Mouse (Mus musculus) kidney, postnatal 14 days (tissue): ENCODE measurements at regions not wholly inside any gene's neighbourhood (a gene's known extent, or its start where the extent isn't known, plus 50 kb on each side); places are given as distances from the start of the nearest gene placed in this dataset.

ENCODE experiments used
- DNase-seq: peaks from one replicate; pipeline ENCODE4 v3.0.0; 2022; ENCODE audit warnings: mixed read lengths

GRCm38 (mm10) chr19:53476768-53477547 lies 52.0 kb upstream of the Dusp5 start:
- DNase-seq = no peak

- DNase-seq = no peak
These were observed 59.7 kb upstream of the Dusp5 start for GRCm38 (mm10) chr19:53469256-53469655.

DNA sequence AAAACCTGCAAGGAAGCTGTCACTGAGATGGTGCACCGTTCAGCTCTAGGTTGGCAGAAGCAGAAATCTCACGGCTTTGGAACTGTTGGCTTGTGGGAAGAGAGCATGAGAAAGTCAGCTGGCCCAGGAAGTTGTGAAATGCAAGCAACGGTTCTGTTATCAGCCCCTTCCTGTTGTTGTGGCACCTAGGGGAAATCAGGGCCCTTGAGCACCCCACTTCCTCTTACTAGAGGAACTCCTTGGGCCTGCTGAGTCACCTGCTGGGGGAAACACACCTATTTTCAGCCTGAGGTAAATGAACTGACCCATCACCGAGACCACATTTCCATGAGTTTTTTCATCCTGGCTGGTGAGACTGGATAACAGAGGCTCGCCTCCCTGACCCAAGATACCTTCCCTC lies 64.2 kb upstream of the Dusp5 start:
- no peak for DNase-seq

GRCm38 (mm10) chr19:53464135-53464534 lies 64.8 kb upstream of the Dusp5 start:
- no peak for DNase-seq

GRCm38 (mm10) chr19:53461025-53462015 lies 67.6 kb upstream of the Dusp5 start:
- DNase-seq = no peak

DNA sequence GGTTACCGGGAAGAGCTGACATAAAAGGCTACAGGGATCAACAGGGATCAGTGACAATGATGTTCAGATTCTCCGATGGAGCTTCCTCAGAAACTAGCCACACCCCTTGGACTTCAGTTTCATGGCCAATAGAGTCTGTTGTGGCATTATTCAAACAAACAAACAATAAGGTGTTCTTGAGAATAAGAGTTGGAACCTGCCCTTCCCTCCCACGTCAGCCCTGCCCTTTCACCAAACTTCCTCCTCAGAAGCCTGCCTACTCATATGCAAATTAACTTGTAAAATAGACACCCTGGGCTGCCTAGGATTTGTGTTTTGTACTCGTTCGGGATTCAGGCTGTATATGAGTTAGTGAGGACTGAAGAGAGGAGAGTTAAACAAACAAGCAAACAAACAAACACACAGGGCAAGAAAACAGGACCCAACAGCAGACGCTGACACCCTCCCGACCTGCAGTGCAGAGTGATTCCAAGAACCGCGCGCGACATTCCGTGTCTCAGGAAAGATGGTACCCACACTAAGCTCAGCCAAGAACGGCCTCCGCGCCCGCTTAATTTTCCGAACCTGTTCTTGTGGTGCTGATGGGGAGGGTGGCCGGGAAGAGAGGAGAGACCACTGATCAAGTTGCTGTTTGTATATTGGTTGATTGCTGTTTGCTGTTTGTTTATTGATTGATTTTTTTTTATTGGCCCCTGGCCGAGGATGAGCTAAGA lies 68.4 kb upstream of the Dusp5 start:
- no peak for DNase-seq

GRCm38 (mm10) chr19:53459407-53459788 lies 69.0 kb upstream of the Smndc1 start:
- no peak for DNase-seq

DNA sequence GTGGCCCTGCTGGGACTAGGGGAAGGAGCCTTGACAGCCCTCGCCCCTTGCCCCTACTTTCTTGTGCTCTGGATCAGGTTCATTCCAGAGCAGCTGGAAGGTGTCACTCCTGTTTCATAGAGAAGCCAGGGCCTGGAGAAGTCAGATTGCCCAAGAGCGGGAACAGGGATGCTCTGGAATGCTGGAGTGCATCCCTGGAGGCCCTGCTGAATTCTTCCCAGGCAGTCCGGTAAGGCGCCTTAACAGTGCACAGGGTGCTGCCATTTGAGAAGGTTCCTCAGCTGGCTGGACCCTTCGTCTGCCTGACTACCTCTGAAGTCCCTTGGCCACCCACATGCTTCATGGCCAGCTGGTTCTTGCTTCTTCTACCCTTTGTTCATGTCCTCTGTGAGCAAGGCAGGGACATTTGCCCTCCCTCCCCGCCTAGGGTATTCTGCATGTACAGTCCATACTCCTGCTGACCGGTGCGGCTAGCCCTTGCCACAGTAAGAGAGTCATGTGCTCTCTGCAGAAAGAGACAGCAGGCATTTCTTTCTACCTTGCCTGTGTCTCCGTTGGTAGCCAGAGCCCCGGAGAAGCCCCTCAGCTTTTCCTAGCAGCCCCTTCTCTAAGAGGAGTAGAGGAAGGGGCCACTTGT lies 68.5 kb upstream of the Smndc1 start:
- no peak for DNase-seq

DNA sequence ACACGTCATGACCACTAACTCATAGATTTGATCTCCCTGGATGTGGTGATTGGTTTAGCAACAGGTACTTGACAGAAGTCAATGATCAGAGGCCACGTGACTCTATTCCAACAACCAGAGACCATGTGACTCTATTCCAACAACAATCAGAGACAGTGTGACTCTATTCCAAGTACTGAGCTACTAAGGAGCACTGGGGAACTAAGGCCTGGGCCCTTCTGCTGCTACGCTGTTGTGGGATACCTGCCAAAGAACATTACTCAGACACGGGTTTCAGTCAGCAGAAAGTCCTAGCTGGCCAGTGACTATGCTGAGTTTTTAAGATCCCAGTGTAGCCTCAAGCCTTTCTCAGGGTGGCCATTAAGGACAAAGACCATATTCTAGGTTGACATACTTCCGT lies 66.3 kb upstream of the Smndc1 start:
- no peak for DNase-seq

DNA sequence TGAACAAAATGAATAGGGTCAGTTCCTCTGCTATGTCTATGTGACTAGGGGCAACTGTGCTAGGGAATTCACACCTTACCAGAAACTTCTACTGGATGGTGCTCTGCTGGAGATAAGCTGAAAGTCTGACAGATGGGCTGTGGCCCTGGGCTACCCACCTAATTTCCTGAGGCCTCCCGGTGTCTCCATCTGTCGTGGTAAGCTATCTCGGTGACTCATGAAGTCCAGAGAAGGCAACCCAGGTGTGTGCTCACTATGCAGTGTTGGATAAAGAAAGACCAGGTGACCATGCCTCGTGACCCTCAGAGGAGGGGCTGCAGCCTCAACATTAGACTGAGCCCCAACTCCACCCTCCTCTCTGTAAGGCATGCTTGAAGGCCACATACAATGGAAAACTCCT lies 64.2 kb upstream of the Smndc1 start:
- no peak for DNase-seq

- DNase-seq = no peak
These were observed 63.7 kb upstream of the Smndc1 start for GRCm38 (mm10) chr19:53454059-53454458.

DNA sequence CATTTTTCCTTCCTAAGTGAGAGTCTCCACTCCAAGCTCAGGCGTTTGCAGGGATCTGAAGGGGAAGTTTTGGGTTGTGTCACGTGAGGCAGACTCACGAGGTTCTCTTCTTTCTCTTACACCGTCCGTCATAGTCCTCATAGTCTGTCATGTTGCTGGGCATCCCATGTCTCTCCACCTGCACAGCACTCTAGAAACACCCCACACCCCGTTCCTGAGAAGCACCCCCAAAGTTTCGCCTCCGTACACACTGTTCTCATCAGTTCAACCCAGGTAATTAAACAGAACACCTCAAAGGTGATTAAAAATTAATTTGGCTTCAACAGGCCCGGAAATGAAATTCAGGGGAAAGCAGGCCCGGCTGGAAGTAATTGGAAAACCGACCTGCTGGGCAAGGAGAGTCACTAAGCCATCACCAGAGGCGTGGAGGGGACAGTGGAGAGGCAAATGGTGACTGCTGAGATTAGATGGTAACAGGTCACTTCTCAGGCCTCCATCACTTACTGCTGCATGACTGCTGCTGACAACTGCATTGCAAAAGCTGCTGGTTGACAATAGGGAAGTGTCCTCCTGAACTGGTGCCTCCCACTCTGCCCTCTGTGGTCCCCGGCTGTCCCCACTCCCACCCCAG lies 63.1 kb upstream of the Smndc1 start:
- DNase-seq = no peak

DNA sequence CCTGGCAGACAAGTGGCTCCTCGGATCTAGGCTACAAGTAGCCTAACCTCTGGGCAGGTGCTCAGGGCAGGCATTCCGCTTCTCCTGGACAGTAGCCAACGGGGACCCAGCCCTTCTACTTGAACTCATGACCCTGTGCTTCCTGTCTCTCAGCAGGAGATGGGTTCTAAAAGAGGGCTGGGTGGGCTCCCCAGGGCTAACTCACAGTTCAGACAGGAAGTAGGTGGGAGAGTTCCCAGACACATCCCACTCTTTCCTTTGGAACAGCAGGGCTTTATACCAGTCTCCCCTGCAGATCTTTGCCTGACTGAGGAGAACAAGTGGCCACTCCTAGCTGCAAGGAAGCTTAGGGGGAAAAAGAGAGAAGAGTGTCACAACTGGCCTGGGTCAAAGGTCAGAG lies 62.0 kb upstream of the Smndc1 start:
- DNase-seq = no peak

GRCm38 (mm10) chr19:53451388-53451922 lies 61.1 kb upstream of the Smndc1 start:
- no peak for DNase-seq

DNA sequence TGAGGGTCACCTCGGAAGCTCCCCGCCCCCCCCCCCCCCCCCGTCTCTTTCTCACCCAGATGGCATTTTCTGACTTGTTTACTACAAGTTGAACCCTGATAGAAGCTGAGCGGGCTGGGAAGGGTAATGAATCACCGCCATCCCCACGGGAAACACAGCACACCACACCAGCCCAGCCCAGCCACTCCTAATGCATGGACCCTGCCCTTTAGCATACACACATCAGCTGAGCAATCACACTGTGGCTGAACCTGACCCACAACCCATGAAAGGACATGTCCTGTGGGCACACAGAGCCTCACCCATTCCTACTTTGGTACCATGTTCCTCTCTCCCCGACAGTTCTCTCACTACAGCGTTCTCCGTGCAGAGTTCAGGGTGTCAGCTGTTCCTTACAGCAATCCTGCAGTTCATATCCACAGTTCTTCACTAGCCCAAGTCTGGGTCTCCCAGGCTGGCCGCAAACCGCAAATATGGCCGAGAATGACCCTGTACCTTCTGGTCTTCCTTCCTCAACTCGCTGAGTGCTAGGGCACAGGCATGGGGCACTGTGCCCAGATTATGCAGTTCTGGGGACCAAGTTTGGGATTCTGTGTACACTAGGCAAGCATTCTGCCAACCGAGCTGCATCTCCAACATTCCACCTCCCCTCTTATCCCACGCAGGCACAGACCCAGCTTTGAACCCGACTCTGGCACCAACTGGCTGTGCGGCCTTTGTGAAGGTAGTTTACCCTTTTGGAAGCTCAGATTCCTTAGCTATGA lies 60.4 kb upstream of the Smndc1 start:
- no peak for DNase-seq

GRCm38 (mm10) chr19:53449137-53449783 lies 58.9 kb upstream of the Smndc1 start:
- no peak for DNase-seq

DNA sequence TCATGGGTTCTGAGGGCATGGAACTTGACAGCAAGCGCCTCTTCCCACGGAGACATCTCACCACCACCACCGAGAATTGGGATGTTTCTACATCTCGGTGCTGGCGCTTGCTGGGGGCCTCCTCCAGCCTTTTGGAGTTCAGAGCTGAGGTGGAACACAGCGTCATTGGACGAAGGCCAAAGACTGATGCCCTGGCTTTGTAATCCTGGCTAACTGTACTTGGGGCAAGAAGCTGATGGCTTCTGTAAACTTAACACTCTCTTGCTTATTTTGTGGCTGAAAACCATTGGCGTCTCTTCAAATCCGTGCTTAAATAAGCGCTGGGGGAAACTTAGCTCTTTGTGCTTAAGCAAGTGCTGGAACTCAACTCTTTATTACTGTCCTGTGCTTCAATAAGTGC lies 57.8 kb upstream of the Smndc1 start:
- DNase-seq = peak; percentile 43

DNA sequence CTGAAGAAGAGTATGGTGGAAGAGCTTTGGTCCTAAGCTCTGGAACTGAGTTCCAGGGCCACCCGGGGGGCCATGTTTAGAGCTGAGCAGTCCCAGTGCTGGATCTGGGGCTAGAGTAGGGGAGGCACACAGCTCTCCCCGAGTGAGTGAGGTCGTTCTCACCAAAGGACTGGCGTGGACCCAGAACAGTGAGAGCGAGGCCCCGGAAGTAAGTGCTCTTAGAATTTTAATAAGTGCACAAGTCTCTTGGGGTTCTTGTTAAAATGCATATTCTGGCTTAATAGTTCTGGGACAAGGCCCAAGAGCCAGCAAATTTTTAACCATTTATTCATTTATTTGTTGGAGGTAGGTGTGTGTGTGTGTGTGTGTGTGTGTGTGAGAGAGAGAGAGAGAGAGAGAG lies 57.4 kb upstream of the Smndc1 start:
- peak; percentile 61 for DNase-seq

DNA sequence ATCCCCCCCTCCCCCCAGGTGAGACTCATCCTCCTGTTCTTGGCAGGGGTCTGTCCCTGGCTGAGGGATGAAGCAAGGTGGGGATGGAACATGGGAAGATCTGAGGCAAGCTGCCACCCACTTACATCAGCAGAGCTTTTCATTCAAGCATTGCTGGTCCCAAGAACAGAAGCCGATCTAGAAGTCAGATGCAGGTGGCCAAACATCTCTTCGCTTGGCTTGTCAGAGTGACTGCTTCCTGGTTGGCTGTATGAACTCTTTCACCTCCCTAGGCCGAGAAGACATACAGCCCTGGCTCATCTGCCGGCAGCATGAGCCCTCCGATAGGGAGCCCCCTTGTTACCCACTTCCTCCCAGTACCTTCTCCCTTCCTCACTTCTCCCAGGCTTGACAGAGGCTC lies 55.8 kb upstream of the Smndc1 start:
- no peak for DNase-seq

DNA sequence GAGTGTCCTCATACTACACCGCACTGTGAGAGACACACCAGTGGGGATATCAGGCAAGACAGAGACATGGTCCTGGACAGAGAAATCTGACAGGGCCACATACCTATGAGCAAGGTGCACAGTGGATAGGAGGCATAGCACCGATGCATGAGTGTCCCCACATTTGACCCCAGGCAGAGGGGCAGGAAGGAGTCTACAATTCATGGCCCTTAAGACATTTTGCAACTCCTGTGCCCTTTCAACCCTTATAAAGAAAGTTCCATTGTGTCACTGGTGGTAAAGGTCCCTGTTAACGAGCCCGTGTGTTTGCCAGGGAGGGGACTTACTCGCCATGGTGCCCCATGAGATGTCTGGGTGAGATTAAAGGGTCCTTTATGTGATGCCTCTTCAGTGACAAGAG lies 54.3 kb upstream of the Smndc1 start:
- no peak for DNase-seq
